Mouse (Mus musculus) left cerebral cortex, postnatal 25 days (tissue): ENCODE results near the gene Prg4. TPM values are rescaled to one million over a fixed set of nuclear protein-coding genes. Genes with fewer than 3 reads are reported as not detected.

Experiments used
- DNase-seq, 2 experiments: peaks; one replicate each; pipeline ENCODE4 v3.0.0; 2022; ENCODE audit warnings: low spot score in 2 of 2, mixed read lengths in 1 of 2
- intact Hi-C: fragments of 180-260 bp; cut with DNase I; formaldehyde crosslinking; loops from one replicate; pipeline ENCODE4 v1.15.1; 2025
- total RNA-seq, 2 experiments: library from RNA; stranded (reverse); gene quantifications; 2 replicates each; pipeline ENCODE4 v1.2.3; 2021

The Prg4 gene
- total RNA-seq, 2 experiments from 2014 or later: 7.4 to 7.9 TPM

DNA sequence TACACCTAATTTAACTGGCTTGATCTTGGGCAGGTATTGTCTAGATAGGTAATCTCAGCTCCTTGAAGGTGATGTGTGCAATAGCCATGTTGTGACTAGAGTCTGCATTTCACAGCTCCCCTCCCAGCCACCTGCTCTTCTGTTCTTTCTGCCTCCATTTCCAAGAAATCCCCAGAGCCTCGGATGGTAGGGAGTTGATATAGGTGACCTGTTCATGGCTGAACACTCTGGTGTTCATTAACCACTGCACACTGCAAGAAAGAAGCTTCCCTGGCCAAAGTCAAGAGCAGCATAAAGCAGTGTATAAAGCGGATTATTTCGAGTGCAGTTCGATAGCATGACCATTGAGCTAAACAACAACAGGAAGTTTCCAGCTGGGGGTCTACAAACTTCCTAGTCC lies 47.5 kb downstream of the Prg4 start:
- DNase-seq: no peak
- intact Hi-C loops: no loop called here

DNA sequence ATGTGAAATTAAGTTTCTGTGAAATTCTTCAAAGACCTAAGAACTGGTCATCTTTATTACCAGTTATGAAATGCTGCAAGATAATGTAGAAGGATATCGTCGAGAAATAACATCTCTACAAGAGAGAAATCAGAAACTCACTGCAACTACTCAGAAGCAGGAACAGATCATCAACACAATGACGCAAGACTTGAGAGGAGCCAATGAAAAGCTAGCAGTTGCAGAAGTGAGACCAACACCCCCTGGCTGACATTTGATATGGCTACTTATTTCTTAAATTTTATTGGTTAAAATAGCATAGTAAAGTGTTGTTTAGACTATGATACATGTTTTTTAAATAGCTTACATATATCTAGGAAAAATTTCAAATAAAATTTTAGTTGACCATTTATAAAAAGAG lies 50.0 kb downstream of the Prg4 start:
- DNase-seq: no peak
- intact Hi-C loops: no loop called here

DNA sequence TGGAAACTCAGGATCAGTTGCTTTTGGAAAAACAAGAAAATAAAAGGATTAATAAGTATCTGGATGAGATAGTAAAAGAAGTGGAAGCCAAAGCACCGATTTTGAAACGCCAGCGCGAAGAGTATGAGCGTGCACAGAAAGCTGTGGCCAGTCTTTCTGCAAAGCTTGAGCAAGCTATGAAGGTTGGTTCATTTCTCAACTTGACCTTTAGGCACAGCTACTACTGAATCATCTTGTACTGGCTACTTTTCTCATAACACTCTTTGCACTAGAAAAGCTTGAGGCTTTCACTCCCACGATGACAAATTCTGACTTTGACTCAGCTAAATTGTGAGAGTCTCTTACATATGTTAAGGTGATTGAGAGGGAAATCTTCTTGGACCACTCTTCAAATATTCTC lies 56.0 kb downstream of the Prg4 start:
- DNase-seq: no peak
- intact Hi-C loops: loop anchor here (5.0 kb wide), 1 partner anchor 37 kb away; no protein-coding TSS in a partner anchor

DNA sequence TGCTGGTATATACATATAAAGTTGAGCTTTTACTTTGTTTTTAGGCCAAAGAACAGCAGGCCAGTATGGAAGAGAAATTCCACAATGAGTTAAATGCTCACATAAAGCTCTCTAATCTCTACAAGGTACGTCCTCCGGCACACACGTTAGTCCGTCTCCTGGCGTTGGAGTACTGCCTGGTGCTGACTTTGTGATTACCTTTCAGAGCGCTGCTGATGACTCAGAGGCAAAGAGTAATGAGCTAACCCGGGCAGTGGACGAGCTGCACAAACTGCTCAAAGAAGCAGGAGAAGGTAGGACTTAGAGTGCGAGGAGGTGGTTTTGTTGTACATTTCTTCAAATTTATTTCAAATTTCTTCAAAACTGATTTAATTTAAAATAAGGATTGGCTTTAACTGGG lies 58.7 kb downstream of the Prg4 start:
- DNase-seq: no peak
- intact Hi-C loops: no loop called here

GRCm38 (mm10) chr1:150404555-150404954 lies 61.4 kb downstream of the Prg4 start:
- intact Hi-C loops: no loop called here
- no peak for DNase-seq

- intact Hi-C loops: no loop called here
- DNase-seq: no peak
Measured at GRCm38 (mm10) chr1:150403914-150404313, 62.1 kb downstream of the Prg4 start.

Other genes with a start within 250 kb of the Prg4 start
- not detected for gene Pdc, start 146.7 kb downstream of the Prg4 start, total RNA-seq
- gene Tpr, start 73.3 kb downstream of the Prg4 start, total RNA-seq: 100 to 1,000 TPM in 1 of 2 experiments, 10 to 100 TPM in 1; 96.8 to 111 TPM
- gene Odr4, start 73.1 kb downstream of the Prg4 start, total RNA-seq: 10 to 100 TPM; 44.2 to 50.3 TPM